Mouse (Mus musculus) liver, adult 2 months (tissue): Measurements from ENCODE around the gene Ptprd. TPM values are rescaled to one million over a fixed set of nuclear protein-coding genes. Genes with fewer than 3 reads are reported as not detected.

ENCODE experiments used
- DNase-seq: peaks from one replicate; pipeline ENCODE4 v3.0.0-alpha.2; 2011; ENCODE audit warnings: low read depth, low spot score; ENCODE audit errors: extremely low read depth
- H3K27ac ChIP-seq: fragments of 200-500 bp; replicated peaks from 2 replicates; pipeline ENCODE4 v1.5.1; 2012; ENCODE audit warnings: low read depth, mild to moderate bottlenecking, control low read depth, inconsistent platforms, low read length; ENCODE audit not compliant: insufficient read depth
- H3K27me3 ChIP-seq: fragments of 200-500 bp; 2 replicates; pipeline ENCODE4 v1.6.1; 2012; ENCODE audit warnings: mild to moderate bottlenecking, moderate library complexity, low read length, inconsistent platforms; ENCODE audit not compliant: control insufficient read depth, insufficient read depth
- H3K36me3 ChIP-seq: fragments of 200-500 bp; 2 replicates; pipeline ENCODE4 v1.6.1; 2012; ENCODE audit warnings: low read length, inconsistent platforms; ENCODE audit not compliant: control insufficient read depth, insufficient read depth
- H3K4me1 ChIP-seq: fragments of 200-500 bp; 2 replicates; pipeline ENCODE4 v1.6.1; 2011; ENCODE audit warnings: low read length; ENCODE audit not compliant: control insufficient read depth, insufficient read depth
- H3K4me3 ChIP-seq: fragments of 200-500 bp; 2 replicates; pipeline ENCODE4 v1.5.1; 2011; ENCODE audit warnings: low read depth, mild to moderate bottlenecking, control low read depth, low read length, moderate library complexity; ENCODE audit not compliant: insufficient read depth
- H3K79me2 ChIP-seq: fragments of 200-500 bp; 2 replicates; pipeline ENCODE4 v1.6.1; 2012; ENCODE audit warnings: inconsistent platforms, mild to moderate bottlenecking, low read length, moderate library complexity; ENCODE audit not compliant: control insufficient read depth, insufficient read depth
- H3K9ac ChIP-seq: fragments of 200-500 bp; 2 replicates; pipeline ENCODE4 v1.6.1; 2012; ENCODE audit warnings: low read depth, mild to moderate bottlenecking, control low read depth, inconsistent platforms, low read length
- CTCF ChIP-seq: fragments of 200-500 bp; IDR thresholded peaks from 2 replicates; pipeline ENCODE4 v1.5.1; 2011; ENCODE audit warnings: low read depth, low read length, control low read depth
- POLR2A ChIP-seq: fragments of 200-500 bp; IDR thresholded peaks from 2 replicates; pipeline ENCODE4 v1.6.1; 2011; ENCODE audit warnings: low read length, control low read depth; ENCODE audit not compliant: insufficient read depth; ENCODE audit errors: extremely low read depth
- WGBS: fragments of 180-500 bp; shearing (Covaris S2); methylation state at CpG from one replicate; pipeline ENCODE4 v1.1.7; 2018; 5-methylcytosine and 5-hydroxymethylcytosine counted together
- polyA plus RNA-seq: library from polyadenylated mRNA; depleted of rRNA; stranded (reverse); fragments of >200 nt; gene quantifications from 2 replicates; pipeline ENCODE4 v1.2.3, GENCODE M21; 2012
- total RNA-seq: library from RNA; depleted of rRNA; stranded (reverse); fragments of >200 nt; gene quantifications from 2 replicates; pipeline ENCODE4 v1.2.3, GENCODE M21; 2014

Gene Ptprd
- total and polyA plus RNA-seq, 2 experiments: 15.4 to 127 TPM

DNA sequence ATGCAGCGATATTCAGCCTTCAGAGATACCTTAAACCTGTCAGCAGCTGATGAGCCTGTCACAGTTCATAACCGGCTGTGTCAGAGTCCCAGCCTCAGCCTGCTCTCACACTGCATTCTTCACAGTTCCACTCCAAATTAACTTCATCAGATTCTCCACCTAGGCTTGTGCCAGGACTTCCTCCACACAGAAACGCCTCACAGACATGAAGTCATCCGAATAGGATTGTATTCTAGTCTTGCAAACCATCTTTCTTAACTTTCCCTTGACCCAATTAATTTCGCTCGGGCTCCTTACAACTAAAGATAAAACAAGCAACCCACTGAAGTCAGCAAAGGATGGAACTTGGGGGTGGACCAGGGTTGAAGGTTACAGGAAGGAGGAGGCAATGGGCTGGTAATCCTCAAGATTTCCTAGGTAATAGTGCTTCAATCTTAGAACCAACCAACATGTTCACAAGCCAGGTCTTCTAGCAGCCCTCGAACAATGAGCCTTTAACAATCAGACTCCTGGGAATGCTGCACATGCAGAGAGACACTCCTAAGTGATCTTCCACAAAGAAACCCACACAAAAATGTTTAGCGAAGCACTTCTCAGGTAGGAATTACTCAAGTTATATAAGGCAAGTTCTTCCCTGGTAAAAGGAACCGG is 758 bp downstream of the Ptprd start:
- no peak overlapping the region for H3K4me3 ChIP-seq
- 36% methylated on average over 9 of the region's 9 CpGs for WGBS
- no peaks in the 10 kb centered on the region for H3K4me1 ChIP-seq
- TF ChIP-seq CTCF: no peak
- TF ChIP-seq POLR2A: no peak
- no peaks in the 10 kb centered on the region for H3K36me3 ChIP-seq
- H3K9ac ChIP-seq: no peak overlapping the region
- no peak for DNase-seq
- H3K27ac ChIP-seq: no peak overlapping the region
- no peaks in the 10 kb centered on the region for H3K79me2 ChIP-seq
- H3K27me3 ChIP-seq: 0 out of 2 replicates have a peak, but pooled peaks cover 6% of the 10 kb centered on the region

DNA sequence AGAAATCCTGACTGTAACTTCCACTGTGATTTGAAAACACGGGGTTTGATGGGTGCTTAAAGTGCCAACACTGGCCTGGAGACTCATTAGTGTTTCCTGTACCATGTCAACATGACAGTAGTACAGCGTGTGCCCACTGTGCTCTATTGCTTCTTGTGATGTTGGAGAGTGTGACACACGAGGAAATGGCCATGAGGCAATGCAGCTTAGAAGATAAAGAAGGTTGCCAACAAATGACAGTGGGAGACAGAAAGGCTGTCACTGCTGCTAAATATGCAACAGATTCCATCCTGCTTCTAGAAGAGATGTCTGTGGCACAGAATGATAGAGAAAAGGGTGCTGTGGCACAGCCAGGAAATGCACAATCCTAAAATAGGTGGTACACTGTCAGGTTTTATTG is 6.7 kb downstream of the Ptprd start:
- Histone ChIP-seq H3K4me1 (no peaks in the 10 kb centered on the region), H3K4me3 (no peak overlapping the region), H3K27me3 (no peaks in the 10 kb centered on the region), H3K9ac (no peak overlapping the region), H3K36me3 (no peaks in the 10 kb centered on the region), H3K79me2 (no peaks in the 10 kb centered on the region), H3K27ac (no peak overlapping the region)
- WGBS: 45% methylated on average over 3 of the region's 3 CpGs
- no peak for TF ChIP-seq POLR2A
- no peak for TF ChIP-seq CTCF
- no peak for DNase-seq

GRCm38 (mm10) chr4:78168447-78168846 is 43.3 kb downstream of the Ptprd start:
- WGBS: 76% methylated on average over 1 of the region's 1 CpGs
- Histone ChIP-seq H3K4me1 (no peaks in the 10 kb centered on the region), H3K79me2 (no peaks in the 10 kb centered on the region), H3K27me3 (no peaks in the 10 kb centered on the region), H3K4me3 (no peak overlapping the region), H3K36me3 (no peaks in the 10 kb centered on the region), H3K9ac (no peak overlapping the region), H3K27ac (no peak overlapping the region)
- no peak for TF ChIP-seq POLR2A
- TF ChIP-seq CTCF: no peak
- no peak for DNase-seq

DNA sequence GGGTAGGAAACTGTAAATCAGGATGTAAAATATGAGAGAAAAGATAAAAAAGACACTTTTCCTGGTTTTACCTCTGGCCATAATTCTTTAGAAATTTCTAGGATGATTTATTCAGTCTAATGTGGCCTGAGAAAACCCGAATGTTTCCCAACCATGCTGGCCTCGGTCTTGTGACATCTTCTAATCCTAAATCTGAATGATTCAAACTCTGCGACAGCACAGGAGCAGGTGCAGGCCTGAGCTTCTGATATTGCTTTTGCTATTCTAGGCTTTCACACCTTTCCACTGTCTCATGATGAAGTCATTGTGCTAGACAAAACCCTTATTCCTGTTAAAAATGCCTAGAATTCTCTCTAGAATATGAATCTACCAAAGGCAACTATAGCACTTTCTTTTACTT is 51.3 kb downstream of the Ptprd start:
- Histone ChIP-seq H3K27ac (no peak overlapping the region), H3K79me2 (no peaks in the 10 kb centered on the region), H3K4me3 (no peak overlapping the region), H3K36me3 (no peaks in the 10 kb centered on the region), H3K9ac (no peak overlapping the region), H3K4me1 (no peaks in the 10 kb centered on the region), H3K27me3 (no peaks in the 10 kb centered on the region)
- TF ChIP-seq POLR2A: no peak
- TF ChIP-seq CTCF: no peak
- no peak for DNase-seq
- 80% methylated on average over 3 of the region's 3 CpGs for WGBS

- no peaks in the 10 kb centered on the region for H3K36me3 ChIP-seq
- WGBS: 30% methylated on average over 1 of the region's 1 CpGs
- H3K4me1 ChIP-seq: no peaks in the 10 kb centered on the region
- H3K79me2 ChIP-seq: no peaks in the 10 kb centered on the region
- no peak overlapping the region for H3K27ac ChIP-seq
- no peak overlapping the region for H3K4me3 ChIP-seq
- TF ChIP-seq CTCF (no peak), POLR2A (no peak)
- no peak overlapping the region for H3K9ac ChIP-seq
- H3K27me3 ChIP-seq: no peaks in the 10 kb centered on the region
- no peak for DNase-seq
These were observed 61.2 kb downstream of the Ptprd start for GRCm38 (mm10) chr4:78150561-78150960.

GRCm38 (mm10) chr4:78142767-78143148 is 69.0 kb downstream of the Ptprd start:
- no peak for TF ChIP-seq POLR2A
- no peak for TF ChIP-seq CTCF
- no peaks in the 10 kb centered on the region for H3K27me3 ChIP-seq
- H3K4me1 ChIP-seq: no peaks in the 10 kb centered on the region
- no peak overlapping the region for H3K4me3 ChIP-seq
- no peaks in the 10 kb centered on the region for H3K79me2 ChIP-seq
- H3K9ac ChIP-seq: no peak overlapping the region
- 81% methylated on average over 1 of the region's 1 CpGs for WGBS
- DNase-seq: no peak
- H3K27ac ChIP-seq: no peak overlapping the region
- no peaks in the 10 kb centered on the region for H3K36me3 ChIP-seq
